Mouse (Mus musculus) lung, postnatal 0 days (tissue): ENCODE data around the gene 9430015G10Rik. TPM values are rescaled to one million over a fixed set of nuclear protein-coding genes. Genes with fewer than 3 reads are reported as not detected.

Source experiments
- ATAC-seq: fragments of 200-750 bp; cut with Nextera tagmentation; 2 replicates; pipeline ENCODE4 v1.8.0; 2017; ENCODE audit warnings: moderate library complexity
- DNase-seq: peaks from one replicate; pipeline ENCODE4 v3.0.0-alpha.2; 2016; ENCODE audit warnings: low spot score
- H3K27ac ChIP-seq: fragments of 300-500 bp; sonication (generic); 2 replicates; pipeline ENCODE4 v1.5.1; 2014; ENCODE audit warnings: antibody characterized with exemption, mild to moderate bottlenecking, low read length, mixed read lengths
- H3K27me3 ChIP-seq: fragments of 300-500 bp; sonication (generic); replicated peaks from 2 replicates; pipeline ENCODE4 v1.6.1; 2014; ENCODE audit warnings: low read length, mixed read lengths; ENCODE audit not compliant: insufficient read depth
- H3K36me3 ChIP-seq: fragments of 300-500 bp; sonication (generic); 2 replicates; pipeline ENCODE4 v1.6.1; 2014; ENCODE audit warnings: low read length, mixed read lengths; ENCODE audit not compliant: insufficient read depth
- H3K4me1 ChIP-seq: fragments of 300-500 bp; sonication (generic); 2 replicates; pipeline ENCODE4 v1.6.1; 2014; ENCODE audit warnings: antibody characterized with exemption, low read depth, low read length, mixed read lengths; ENCODE audit not compliant: insufficient read depth
- H3K4me2 ChIP-seq: fragments of 300-500 bp; sonication (generic); replicated peaks from 2 replicates; pipeline ENCODE4 v1.6.1; 2014; ENCODE audit warnings: low read depth, mild to moderate bottlenecking, low read length, moderate library complexity, mixed read lengths
- H3K4me3 ChIP-seq: fragments of 300-500 bp; sonication (generic); 2 replicates; pipeline ENCODE4 v1.5.1; 2014; ENCODE audit warnings: low read depth, low read length
- H3K9ac ChIP-seq: fragments of 300-500 bp; sonication (generic); replicated peaks from 2 replicates; pipeline ENCODE4 v1.6.1; 2014; ENCODE audit warnings: low read depth, mild to moderate bottlenecking
- H3K9me3 ChIP-seq: fragments of 300-500 bp; sonication (generic); 2 replicates; pipeline ENCODE4 v1.6.1; 2016; ENCODE audit warnings: low read length, mixed read lengths
- CTCF ChIP-seq: IDR thresholded peaks from 2 replicates; pipeline ENCODE4 v1.5.1; 2016; ENCODE audit warnings: antibody characterized with exemption, mild to moderate bottlenecking
- EP300 ChIP-seq: IDR thresholded peaks from 2 replicates; pipeline ENCODE4 v1.6.1; 2016; ENCODE audit warnings: antibody characterized with exemption, mild to moderate bottlenecking, control low read depth
- WGBS: fragments of 180-500 bp; shearing (Covaris S2); extraction: QIAGEN DNeasy Blood & Tissue Kit; methylation state at CpG from one replicate; pipeline ENCODE4 v1.1.7; 2014; 5-methylcytosine and 5-hydroxymethylcytosine counted together
- polyA plus RNA-seq: library from polyadenylated mRNA; unstranded; fragments of >200 nt; fragmentation: Nextera tagmentation; extraction: Ambion mirVana; gene quantifications from 2 replicates; pipeline ENCODE4 v1.2.1, GENCODE M21; 2015

The 9430015G10Rik gene
- polyA plus RNA-seq, 1 experiment from 2014 or later: 5.9 TPM

- Histone ChIP-seq H3K4me1 (peaks cover 4% of the 10 kb centered on the region; the same call in 1 of the 2 replicates), H3K9ac (peak overlapping the region; percentile 36; the same call in 1 of the 2 replicates), H3K36me3 (no peaks in the 10 kb centered on the region), H3K9me3 (no peaks in the 10 kb centered on the region), H3K4me3 (peak overlapping the region; percentile 57), H3K4me2 (peak overlapping the region; percentile 54), H3K27ac (peak overlapping the region; percentile 68), H3K27me3 (no peaks in the 10 kb centered on the region)
- peak; percentile 32 for ATAC-seq
- TF ChIP-seq EP300 (no peak), CTCF (peak; percentile 37; the same call in 1 of the 2 replicates)
- peak; percentile 83 for DNase-seq
- 18% methylated on average over 12 of the region's 13 CpGs for WGBS
Observed at GRCm38 (mm10) chr4:156108606-156109546, 906 bp upstream of the 9430015G10Rik start.

GRCm38 (mm10) chr4:156124077-156124476 is 14.3 kb downstream of the 9430015G10Rik start:
- Histone ChIP-seq H3K9ac (no peak overlapping the region), H3K4me1 (no peaks in the 10 kb centered on the region), H3K27ac (no peak overlapping the region), H3K27me3 (no peaks in the 10 kb centered on the region), H3K4me3 (no peak overlapping the region), H3K4me2 (no peak overlapping the region), H3K9me3 (no peaks in the 10 kb centered on the region), H3K36me3 (peaks cover 7% of the 10 kb centered on the region; the same call in 1 of the 2 replicates)
- ATAC-seq (no peak), DNase-seq (no peak)
- WGBS: 88% methylated on average over 7 of the region's 7 CpGs
- no peak for TF ChIP-seq EP300
- no peak for TF ChIP-seq CTCF

DNA sequence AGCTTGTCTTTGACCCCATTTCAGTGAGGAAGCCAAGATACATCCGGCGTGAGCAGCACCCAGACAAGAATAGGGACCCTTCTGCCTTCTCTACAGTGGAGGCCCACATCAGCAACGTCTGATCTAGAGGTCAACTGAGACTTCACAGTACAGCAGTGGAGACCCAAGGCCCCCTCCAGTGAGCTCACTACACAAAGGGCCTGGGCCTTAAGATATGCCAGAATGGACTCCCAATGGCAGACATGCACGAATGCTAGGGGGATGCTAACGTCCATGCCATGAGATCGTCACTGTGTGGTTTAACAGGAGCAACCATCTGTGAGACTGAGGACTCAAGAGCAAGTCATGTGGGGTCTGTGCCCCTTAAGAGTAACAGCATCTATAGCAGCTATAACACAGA is 15.6 kb downstream of the 9430015G10Rik start:
- Histone ChIP-seq H3K27me3 (no peaks in the 10 kb centered on the region), H3K4me1 (no peaks in the 10 kb centered on the region), H3K9me3 (no peaks in the 10 kb centered on the region), H3K4me2 (no peak overlapping the region), H3K36me3 (0 out of 2 replicates have a peak, but pooled peaks cover under 1% of the 10 kb centered on the region), H3K27ac (no peak overlapping the region), H3K4me3 (no peak overlapping the region), H3K9ac (no peak overlapping the region)
- WGBS: 92% methylated on average over 6 of the region's 6 CpGs
- ATAC-seq (no peak), DNase-seq (no peak)
- no peak for TF ChIP-seq EP300
- TF ChIP-seq CTCF: no peak

- DNase-seq (no peak), ATAC-seq (no peak)
- Histone ChIP-seq H3K4me2 (no peak overlapping the region), H3K9ac (no peak overlapping the region), H3K4me1 (no peaks in the 10 kb centered on the region), H3K4me3 (no peak overlapping the region), H3K27me3 (no peaks in the 10 kb centered on the region), H3K27ac (no peak overlapping the region), H3K9me3 (no peaks in the 10 kb centered on the region), H3K36me3 (no peaks in the 10 kb centered on the region)
- 79% methylated on average over 7 of the region's 7 CpGs for WGBS
- no peak for TF ChIP-seq EP300
- no peak for TF ChIP-seq CTCF
Observed at GRCm38 (mm10) chr4:156126841-156127240, 17.1 kb downstream of the 9430015G10Rik start.

GRCm38 (mm10) chr4:156128746-156129145 is 19.0 kb downstream of the 9430015G10Rik start:
- Histone ChIP-seq H3K4me2 (no peak overlapping the region), H3K27ac (no peak overlapping the region), H3K27me3 (no peaks in the 10 kb centered on the region), H3K4me3 (no peak overlapping the region), H3K9me3 (no peaks in the 10 kb centered on the region), H3K4me1 (no peaks in the 10 kb centered on the region), H3K9ac (no peak overlapping the region), H3K36me3 (no peaks in the 10 kb centered on the region)
- 69% methylated on average over 5 of the region's 5 CpGs for WGBS
- DNase-seq: no peak
- TF ChIP-seq CTCF (no peak), EP300 (no peak)
- ATAC-seq: no peak

- ATAC-seq: no peak
- H3K4me3 ChIP-seq: no peak within 1 kb of the TSS
- no peak within 1 kb of the TSS for H3K27ac ChIP-seq
- DNase-seq: no peak
- WGBS: 67% methylated on average over 15 of the region's 15 CpGs
- H3K27me3 ChIP-seq: no peaks in the 10 kb centered on the region
- no peaks in the 10 kb centered on the region for H3K9me3 ChIP-seq
- no peaks in the 10 kb centered on the region for H3K4me1 ChIP-seq
- H3K4me2 ChIP-seq: no peak within 1 kb of the TSS
- no peak within 1 kb of the TSS for H3K9ac ChIP-seq
- no peaks in the 10 kb centered on the region for H3K36me3 ChIP-seq
- TF ChIP-seq CTCF: no peak
- no peak for TF ChIP-seq EP300
Observed at GRCm38 (mm10) chr4:156130436-156130835, 20.7 kb downstream of the 9430015G10Rik start, which contains the start of gene Rnf223. Gene Rnf223, plus strand, starts transcription at chr4:156130513.
